Mouse (Mus musculus): ENCODE results near the gene Ndufa13.

DNA sequence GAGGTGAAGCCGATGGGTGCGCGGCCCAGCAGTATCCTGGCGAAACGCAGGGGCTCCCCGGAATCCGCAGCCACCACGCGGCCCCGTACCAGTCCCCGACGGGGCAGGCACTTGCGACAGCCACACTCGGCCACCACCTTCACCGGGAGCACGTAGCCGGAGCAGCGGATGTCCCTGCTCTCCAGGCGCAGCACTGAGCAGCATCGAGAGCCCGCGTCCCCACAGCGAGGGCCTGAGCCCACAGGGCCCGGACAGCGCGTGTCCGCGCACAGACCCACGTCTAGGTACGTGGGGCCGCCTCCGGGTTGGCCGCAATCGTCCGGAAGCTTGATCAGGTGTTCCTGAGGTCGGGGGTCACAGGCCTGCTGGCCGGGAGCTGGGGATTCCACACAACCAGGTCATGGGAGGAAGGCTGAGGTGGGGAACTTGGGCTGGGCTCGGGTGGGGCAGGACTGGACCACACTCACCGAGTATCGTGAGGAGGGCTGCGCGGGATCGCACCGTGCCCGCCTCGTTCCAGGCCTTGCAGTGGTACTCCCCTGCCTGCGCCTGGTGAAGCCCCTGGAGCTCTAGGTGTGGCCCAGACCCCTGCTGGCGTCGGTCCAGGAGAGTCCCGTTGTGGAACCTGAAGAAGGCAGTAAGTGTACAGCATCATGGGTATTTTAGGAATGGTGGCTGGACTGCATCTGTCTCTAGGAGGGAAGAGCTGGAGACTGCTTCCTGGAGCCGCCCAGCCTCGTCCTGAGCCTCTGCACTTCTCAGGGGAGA lies 19.3 kb downstream of the Ndufa13 start:
- TF ChIP-seq CTCF (IDR thresholded peaks at IDR 0.05; ENCODE audit: control insufficient read depth, insufficient read depth, insufficient read length) = no peak
- TF ChIP-seq USF1 (IDR thresholded peaks at IDR 0.05; ENCODE audit: low read depth) = no peak
- TF ChIP-seq CEBPB (IDR thresholded peaks at IDR 0.05; ENCODE audit: low read depth) = no peak
- no peak for TF ChIP-seq MAX (IDR thresholded peaks at IDR 0.05)
- TF ChIP-seq MYOG (IDR thresholded peaks at IDR 0.05; ENCODE audit: control insufficient read depth, extremely low read depth, insufficient read length) = no peak
- TF ChIP-seq FOSL1 (IDR thresholded peaks at IDR 0.05; ENCODE audit: insufficient read depth, low read length, poor library complexity, severe bottlenecking) = no peak

Measured in C2C12 (cell line).